Comparison of ENCODE assay signal across 7 mouse cellular contexts in the genomic region with DNA sequence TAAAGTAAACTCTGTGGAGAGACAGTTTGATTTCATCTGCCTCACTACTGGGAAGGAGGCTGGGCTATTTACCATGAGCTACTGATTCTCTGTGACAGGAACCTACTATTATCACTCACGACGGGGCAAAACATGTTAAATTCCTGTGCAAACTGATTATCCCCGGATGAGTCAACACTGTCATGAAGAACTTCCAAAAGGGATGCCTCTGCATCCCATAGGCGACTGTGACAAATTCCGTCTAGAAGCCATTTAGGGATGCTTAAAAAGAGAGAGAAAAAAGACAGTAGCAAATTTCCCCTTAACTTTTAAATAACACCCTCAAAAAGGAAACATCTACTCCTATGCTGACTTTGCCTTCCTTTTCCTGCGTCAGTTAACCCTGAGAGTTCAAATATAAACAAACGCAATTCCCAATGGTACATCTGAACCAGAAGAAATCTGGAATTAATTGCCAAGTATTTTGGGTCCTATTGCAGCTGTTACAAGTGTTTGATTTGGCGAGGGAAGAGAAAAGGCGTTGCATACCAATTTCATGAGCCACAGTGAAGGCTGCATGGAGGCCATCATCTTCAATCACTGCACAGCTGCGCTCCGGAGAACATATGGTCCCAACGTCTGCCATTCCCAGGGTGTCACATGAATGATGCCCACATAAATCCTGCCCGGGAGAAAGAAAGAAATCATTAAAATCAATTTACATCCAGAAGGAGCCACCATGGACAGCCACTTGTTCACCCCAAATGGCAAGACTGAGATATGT. TPM values are rescaled to one million over a fixed set of nuclear protein-coding genes. Genes with fewer than 3 reads are reported as not detected.
DNase-seq lines count a peak whose midpoint lies in the region; ATAC-seq lines count a peak whose summit lies in the region.

No protein-coding gene starts in this region.

- 0 out of 2 replicates have a peak, but pooled peaks cover 4% of the 10 kb centered on the region for H3K4me1 ChIP-seq in embryonic facial prominence, embryonic 12.5 days
- peaks cover 9% of the 10 kb centered on the region; the same call in 1 of the 2 replicates for H3K4me1 ChIP-seq in limb, embryonic 15.5 days

- H3K27ac ChIP-seq in embryonic facial prominence, embryonic 12.5 days, result no peak overlapping the region
- H3K27ac ChIP-seq in limb, embryonic 15.5 days, result no peak overlapping the region

- H3K4me2 ChIP-seq in embryonic facial prominence, embryonic 12.5 days (replicated peaks), result no peak overlapping the region
- H3K4me2 ChIP-seq in limb, embryonic 15.5 days, result no peak overlapping the region

- WGBS in embryonic facial prominence, embryonic 12.5 days, result 31% methylated on average over 13 of the region's 13 CpGs
- WGBS in limb, embryonic 15.5 days, result 35% methylated on average over 13 of the region's 13 CpGs

- ATAC-seq in embryonic facial prominence, embryonic 12.5 days (ENCODE audit: insufficient number of reproducible peaks, insufficient read depth, low FRiP score, low TSS enrichment), result 0 out of 2 replicates have a peak, but pooled peaks have one; percentile 22
- peak; percentile 65; the same call in 1 of the 2 replicates for ATAC-seq in limb, embryonic 15.5 days (ENCODE audit: insufficient number of reproducible peaks, low FRiP score, low TSS enrichment, low read depth)
- ATAC-seq in CD4-positive, CD25-positive, alpha-beta regulatory T cell, adult 4 months, result no peak

- no peak overlapping the region for H3K9ac ChIP-seq in embryonic facial prominence, embryonic 12.5 days
- H3K9ac ChIP-seq in limb, embryonic 15.5 days, result no peak overlapping the region

- H3K4me3 ChIP-seq in embryonic facial prominence, embryonic 12.5 days, result no peak overlapping the region
- H3K4me3 ChIP-seq in limb, embryonic 15.5 days, result no peak overlapping the region

- H3K9me3 ChIP-seq in embryonic facial prominence, embryonic 12.5 days, result no peaks in the 10 kb centered on the region
- H3K9me3 ChIP-seq in limb, embryonic 15.5 days, result no peaks in the 10 kb centered on the region

- no peaks in the 10 kb centered on the region for H3K27me3 ChIP-seq in embryonic facial prominence, embryonic 12.5 days
- H3K27me3 ChIP-seq in limb, embryonic 15.5 days, result no peaks in the 10 kb centered on the region

- no peaks in the 10 kb centered on the region for H3K36me3 ChIP-seq in embryonic facial prominence, embryonic 12.5 days
- H3K36me3 ChIP-seq in limb, embryonic 15.5 days, result no peaks in the 10 kb centered on the region

- peak; percentile 59 for DNase-seq in embryo, embryonic 10 days (ENCODE audit: low spot score)
- DNase-seq in kidney, postnatal 4 days, result peak; percentile 16 to 28
- DNase-seq in testis, postnatal 10 days (ENCODE audit: low spot score), result no peak
- DNase-seq in spleen, adult 18-20 months, result no peak

RNA-seq across cellular contexts. Expression of a gene that starts 14.2 kb away (rescaled TPM):
- 3.5 TPM in 2 replicates for polyA plus RNA-seq in embryonic facial prominence, embryonic 12.5 days (2016; fragmentation: Nextera tagmentation; extraction: Ambion mirVana)
- 10.0 and 10.7 TPM in 2 replicates for polyA plus RNA-seq in limb, embryonic 15.5 days (2015; fragmentation: Nextera tagmentation; extraction: Ambion mirVana)
- not detected for polyA plus RNA-seq in CD4-positive, CD25-positive, alpha-beta regulatory T cell, adult 4 months (2017; shearing (Covaris generic))

Comparison
In these comparisons a context has a peak if more than half of its experiments do, and no peak if none do; other contexts are left out.
1. DNase-seq: peak in embryo, embryonic 10 days (single experiment) and kidney, postnatal 4 days (2 of 2); none in testis, postnatal 10 days (single experiment) and spleen, adult 18-20 months (0 of 2).